Mouse (Mus musculus): ENCODE data around the gene Ankrd36. TPM values are rescaled to one million over a fixed set of nuclear protein-coding genes. Genes with fewer than 3 reads are reported as not detected.

Ankrd36 gene
- total and polyA plus RNA-seq, 3 experiments = 0.12 TPM; not detected in 2

GRCm38 (mm10) chr11:5732401-5732800 is 162.9 kb downstream of the Ankrd36 start:
- Histone ChIP-seq H3K4me3 (no peak overlapping the region), H3K79me2 (replicated peaks; ENCODE audit: control insufficient read depth, insufficient read depth, low read length) (peaks cover 4% of the 10 kb centered on the region; the same call in 1 of the 2 replicates), H3K9ac (ENCODE audit: low read depth, low read length) (no peak overlapping the region), H3K4me1 (ENCODE audit: control insufficient read depth, insufficient read depth, low read length) (peaks cover 25% of the 10 kb centered on the region), H3K36me3 (ENCODE audit: control insufficient read depth, insufficient read depth, low read length) (peaks cover 8% of the 10 kb centered on the region), H3K27me3 (ENCODE audit: control insufficient read depth, insufficient read depth, low read length) (no peaks in the 10 kb centered on the region), H3K27ac (no peak overlapping the region)
- TF ChIP-seq POLR2A (IDR thresholded peaks at IDR 0.05; ENCODE audit: insufficient read depth, low read depth, low read length) (no peak), EP300 (IDR thresholded peaks at IDR 0.05; ENCODE audit: insufficient read depth, low read depth, low read length) (no peak), CTCF (IDR thresholded peaks at IDR 0.05) (no peak)
- intact Hi-C loops (cut with DNase I) = no loop called here
- WGBS = 67% methylated on average over 5 of the region's 5 CpGs
- no peak for DNase-seq

GRCm38 (mm10) chr11:5734323-5734722 is 164.8 kb downstream of the Ankrd36 start:
- Histone ChIP-seq H3K4me1 (ENCODE audit: control insufficient read depth, insufficient read depth, low read length) (peaks cover 31% of the 10 kb centered on the region), H3K27ac (no peak overlapping the region; the same call in none of the 2 replicates), H3K79me2 (replicated peaks; ENCODE audit: control insufficient read depth, insufficient read depth, low read length) (peaks cover 2% of the 10 kb centered on the region; the same call in 1 of the 2 replicates), H3K9ac (ENCODE audit: low read depth, low read length) (no peak overlapping the region), H3K27me3 (ENCODE audit: control insufficient read depth, insufficient read depth, low read length) (no peaks in the 10 kb centered on the region), H3K4me3 (no peak overlapping the region), H3K36me3 (ENCODE audit: control insufficient read depth, insufficient read depth, low read length) (peaks cover 8% of the 10 kb centered on the region)
- no peak for TF ChIP-seq CTCF (IDR thresholded peaks at IDR 0.05)
- no peak for TF ChIP-seq POLR2A (IDR thresholded peaks at IDR 0.05; ENCODE audit: insufficient read depth, low read depth, low read length)
- no peak for TF ChIP-seq EP300 (IDR thresholded peaks at IDR 0.05; ENCODE audit: insufficient read depth, low read depth, low read length)
- intact Hi-C loops (cut with DNase I) = no loop called here
- 58% methylated on average over 4 of the region's 4 CpGs for WGBS
- peak in 1 of 2 experiments; percentile 39 for DNase-seq

- WGBS = 31% methylated on average over 5 of the region's 5 CpGs
- peaks cover 11% of the 10 kb centered on the region for H3K36me3 ChIP-seq (ENCODE audit: control insufficient read depth, insufficient read depth, low read length)
- no peak overlapping the region for H3K9ac ChIP-seq (ENCODE audit: low read depth, low read length)
- peaks cover 7% of the 10 kb centered on the region for H3K79me2 ChIP-seq (replicated peaks; ENCODE audit: control insufficient read depth, insufficient read depth, low read length)
- no peak overlapping the region for H3K27ac ChIP-seq
- DNase-seq = no peak
- peaks cover 29% of the 10 kb centered on the region for H3K4me1 ChIP-seq (ENCODE audit: control insufficient read depth, insufficient read depth, low read length)
- TF ChIP-seq POLR2A (IDR thresholded peaks at IDR 0.05; ENCODE audit: insufficient read depth, low read depth, low read length) (no peak), CTCF (IDR thresholded peaks at IDR 0.05) (no peak), EP300 (IDR thresholded peaks at IDR 0.05; ENCODE audit: insufficient read depth, low read depth, low read length) (no peak)
- no peak overlapping the region for H3K4me3 ChIP-seq
- intact Hi-C loops (cut with DNase I) = no loop called here
- no peaks in the 10 kb centered on the region for H3K27me3 ChIP-seq (ENCODE audit: control insufficient read depth, insufficient read depth, low read length)
Observed at GRCm38 (mm10) chr11:5737137-5737536, 167.7 kb downstream of the Ankrd36 start.

Other genes starting within 250 kb of the Ankrd36 start
- gene Znrf3, start 124.8 kb upstream of the Ankrd36 start, total RNA-seq (2021) = 1 to 10 TPM; 7.3 TPM
- gene Znrf3, start 124.8 kb upstream of the Ankrd36 start, polyA plus RNA-seq (2012; rRNA removed) = 2.9 and 4.4 TPM in 2 replicates
- 10 to 100 TPM; 73.3 to 80.4 TPM for gene Xbp1, start 49.0 kb upstream of the Ankrd36 start, total RNA-seq (2021)
- 46.3 and 86.1 TPM in 2 replicates for gene Xbp1, start 49.0 kb upstream of the Ankrd36 start, polyA plus RNA-seq (2012; rRNA removed)
- 10 to 100 TPM; 21.7 to 25.6 TPM for gene Ccdc117, start 27.5 kb upstream of the Ankrd36 start, total RNA-seq (2021)
- gene Ccdc117, start 27.5 kb upstream of the Ankrd36 start, polyA plus RNA-seq (2012; rRNA removed) = 6.0 and 13.6 TPM in 2 replicates
- 100 to 1,000 TPM; 151 to 166 TPM for gene Mrps24, start 146.0 kb downstream of the Ankrd36 start, total RNA-seq (2021)
- gene Mrps24, start 146.0 kb downstream of the Ankrd36 start, polyA plus RNA-seq (2012; rRNA removed) = 136 and 178 TPM in 2 replicates
- gene Urgcp, start 192.7 kb downstream of the Ankrd36 start, total RNA-seq (2021) = 10 to 100 TPM; 58.5 to 69.8 TPM
- 26.1 and 35.7 TPM in 2 replicates for gene Urgcp, start 192.7 kb downstream of the Ankrd36 start, polyA plus RNA-seq (2012; rRNA removed)
- 10 to 100 TPM; 25.7 to 29.2 TPM for gene Dbnl, start 218.8 kb downstream of the Ankrd36 start, total RNA-seq (2021)
- 24.4 and 25.6 TPM in 2 replicates for gene Dbnl, start 218.8 kb downstream of the Ankrd36 start, polyA plus RNA-seq (2012; rRNA removed)
- 100 to 1,000 TPM; 743 to 848 TPM for gene Pgam2, start 234.0 kb downstream of the Ankrd36 start, total RNA-seq (2021)
- 1,153 and 1,176 TPM in 2 replicates for gene Pgam2, start 234.0 kb downstream of the Ankrd36 start, polyA plus RNA-seq (2012; rRNA removed)

Measured in heart, adult 2 months (tissue).